Mouse (Mus musculus): ENCODE measurements at regions not wholly inside any gene's neighbourhood (a gene's known extent, or its start where the extent isn't known, plus 50 kb on each side); places are given as distances from the start of the nearest gene placed in this dataset.

DNA sequence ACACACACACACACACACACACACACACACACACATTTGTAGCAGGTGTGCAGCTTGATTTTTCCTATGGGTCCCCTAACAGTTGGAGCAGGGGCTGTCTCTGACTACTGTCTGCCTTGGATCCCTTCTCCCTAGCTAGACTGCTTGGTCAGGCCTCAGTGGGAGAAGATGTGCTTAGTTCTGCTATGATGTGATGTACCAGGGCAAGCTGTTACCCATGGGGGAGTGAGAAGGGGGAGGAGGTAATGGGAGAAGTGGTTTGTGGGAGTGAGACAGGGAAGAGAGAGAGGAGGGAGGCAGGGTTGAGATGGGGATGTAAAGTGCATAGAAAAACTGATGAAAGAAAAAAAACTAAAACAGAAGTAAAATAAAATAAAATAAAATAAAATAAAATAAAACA, 218.8 kb upstream of the Smarca2 start:
- Histone ChIP-seq H3K4me3 (ENCODE audit: control insufficient read depth in 1 of 2, insufficient read depth in 1 of 2, low read depth in 2 of 2, low read length in 2 of 2) (no peak overlapping the region), H3K27ac (ENCODE audit: control insufficient read depth, low read depth, low read length) (no peak overlapping the region), H3K79me2 (ENCODE audit: control insufficient read depth, insufficient read depth, low read length, poor library complexity) (no peaks in the 10 kb centered on the region), H3K9me3 (replicated peaks; ENCODE audit: insufficient read depth, low read length) (no peaks in the 10 kb centered on the region), H3K4me1 (ENCODE audit: control insufficient read depth in 1 of 2, insufficient read depth in 2 of 2, low read length in 2 of 2) (no peaks in the 10 kb centered on the region), H3K9ac (ENCODE audit: control insufficient read depth, low read depth, low read length, poor library complexity, severe bottlenecking) (no peak overlapping the region), H3K36me3 (ENCODE audit: control insufficient read depth in 1 of 2, insufficient read depth in 2 of 2, low read length in 2 of 2) (no peaks in the 10 kb centered on the region), H3K27me3 (ENCODE audit: control insufficient read depth in 1 of 2, insufficient read depth in 2 of 2, low read length in 2 of 2) (no peaks in the 10 kb centered on the region)
- TF ChIP-seq HCFC1 (IDR thresholded peaks at IDR 0.05; ENCODE audit: low read depth, low read length) = no peak
- no peak for TF ChIP-seq GATA1 (IDR thresholded peaks at IDR 0.05; ENCODE audit: low read depth, low read length)
- TF ChIP-seq ZKSCAN1 (IDR thresholded peaks at IDR 0.05; ENCODE audit: low read depth, low read length) = no peak
- no peak for TF ChIP-seq EP300 (IDR thresholded peaks at IDR 0.05; ENCODE audit: low read depth in 1 of 2, low read length in 2 of 2)
- no peak for TF ChIP-seq MAFK (IDR thresholded peaks at IDR 0.05; ENCODE audit: borderline replicate concordance, low read depth, low read length)
- no peak for TF ChIP-seq MAZ (IDR thresholded peaks at IDR 0.05; ENCODE audit: low read depth, low read length)
- no peak for TF ChIP-seq ETS1 (IDR thresholded peaks at IDR 0.05; ENCODE audit: low read depth, low read length)
- no peak for TF ChIP-seq MYC (IDR thresholded peaks at IDR 0.05; ENCODE audit: low read depth, low read length)
- no peak for TF ChIP-seq MYB (IDR thresholded peaks at IDR 0.05; ENCODE audit: low read depth, low read length)
- no peak for TF ChIP-seq KAT2A (conservative IDR thresholded peaks at IDR 0.05; ENCODE audit: low read depth, low read length)
- no peak for TF ChIP-seq BHLHE40 (IDR thresholded peaks at IDR 0.05; ENCODE audit: borderline replicate concordance, low read depth, low read length)
- no peak for TF ChIP-seq ZMIZ1 (IDR thresholded peaks at IDR 0.05; ENCODE audit: low read depth, low read length)
- TF ChIP-seq MXI1 (IDR thresholded peaks at IDR 0.05; ENCODE audit: low read depth, low read length) = no peak
- no peak for TF ChIP-seq GABPA (IDR thresholded peaks at IDR 0.05; ENCODE audit: low read depth, low read length)
- no peak for TF ChIP-seq POLR2AphosphoS5 (IDR thresholded peaks at IDR 0.05; ENCODE audit: borderline replicate concordance, low read depth, low read length)
- no peak for TF ChIP-seq TCF12 (IDR thresholded peaks at IDR 0.05; ENCODE audit: low read depth, low read length)
- no peak for TF ChIP-seq JUND (IDR thresholded peaks at IDR 0.05; ENCODE audit: low read depth, low read length)
- no peak for TF ChIP-seq CHD2 (IDR thresholded peaks at IDR 0.05; ENCODE audit: low read length)
- no peak for TF ChIP-seq POLR2A (IDR thresholded peaks at IDR 0.05; ENCODE audit: control insufficient read depth in 1 of 2, insufficient read depth in 1 of 2, low read depth in 1 of 2, low read length in 2 of 2, poor library complexity in 1 of 2)
- no peak for TF ChIP-seq CHD1 (IDR thresholded peaks at IDR 0.05; ENCODE audit: low read depth, low read length)
- DNase-seq (ENCODE audit: low read depth, low spot score) = no peak

- DNase-seq (ENCODE audit: low read depth, low spot score) = no peak
- Histone ChIP-seq H3K27ac (ENCODE audit: control insufficient read depth, low read depth, low read length) (no peak overlapping the region), H3K36me3 (ENCODE audit: control insufficient read depth in 1 of 2, insufficient read depth in 2 of 2, low read length in 2 of 2) (no peaks in the 10 kb centered on the region), H3K79me2 (ENCODE audit: control insufficient read depth, insufficient read depth, low read length, poor library complexity) (no peaks in the 10 kb centered on the region), H3K9me3 (replicated peaks; ENCODE audit: insufficient read depth, low read length) (no peaks in the 10 kb centered on the region), H3K4me1 (ENCODE audit: control insufficient read depth in 1 of 2, insufficient read depth in 2 of 2, low read length in 2 of 2) (no peaks in the 10 kb centered on the region), H3K4me3 (ENCODE audit: control insufficient read depth in 1 of 2, insufficient read depth in 1 of 2, low read depth in 2 of 2, low read length in 2 of 2) (no peak overlapping the region), H3K27me3 (ENCODE audit: control insufficient read depth in 1 of 2, insufficient read depth in 2 of 2, low read length in 2 of 2) (no peaks in the 10 kb centered on the region), H3K9ac (ENCODE audit: control insufficient read depth, low read depth, low read length, poor library complexity, severe bottlenecking) (no peak overlapping the region)
- TF ChIP-seq MAFK (IDR thresholded peaks at IDR 0.05; ENCODE audit: borderline replicate concordance, low read depth, low read length) (no peak), SMC3 (IDR thresholded peaks at IDR 0.05; ENCODE audit: low read depth, low read length) (no peak), ZKSCAN1 (IDR thresholded peaks at IDR 0.05; ENCODE audit: low read depth, low read length) (no peak), UBTF (IDR thresholded peaks at IDR 0.05; ENCODE audit: borderline replicate concordance, insufficient read depth, low read depth, low read length) (no peak), RAD21 (IDR thresholded peaks at IDR 0.05; ENCODE audit: low read depth, low read length) (no peak), TAL1 (IDR thresholded peaks at IDR 0.05; ENCODE audit: low read length) (no peak), MAX (IDR thresholded peaks at IDR 0.05; ENCODE audit: low read length) (no peak), MYB (IDR thresholded peaks at IDR 0.05; ENCODE audit: low read depth, low read length) (no peak), MAZ (IDR thresholded peaks at IDR 0.05; ENCODE audit: low read depth, low read length) (no peak)
Measured at GRCm38 (mm10) chr19:26412684-26413083, 192.2 kb upstream of the Smarca2 start.
